Mouse (Mus musculus) hematopoietic stem cell, adult 5-6 weeks (primary cell): ENCODE measurements around the gene Tctex1d1. TPM values are rescaled to one million over a fixed set of nuclear protein-coding genes. Genes with fewer than 3 reads are reported as not detected.

ENCODE experiments used
- ATAC-seq, 2 experiments: fragments of 125-278 bp in 1 of 2; replicated peaks in 1 of 2; 2 replicates each; pipeline ENCODE4 v1.8.0; 2016 to 2017; ENCODE audit warnings: inconsistent platforms in 2 of 2, mild to moderate bottlenecking in 2 of 2, moderate number of reproducible peaks in 2 of 2, low read depth in 1 of 2, moderate TSS enrichment in 1 of 2; ENCODE audit not compliant: low FRiP score in 2 of 2, poor library complexity in 2 of 2, severe bottlenecking in 2 of 2, insufficient read depth in 1 of 2, low TSS enrichment in 1 of 2
- total RNA-seq: library from RNA; stranded (forward); fragments of 172-1452, 232-1000 nt; gene quantifications from 2 replicates; pipeline ENCODE4 v1.2.3, GENCODE M21; 2017

Gene Tctex1d1
- total RNA-seq: 2.9 TPM in 1 of 2 replicates, not detected in the other

GRCm38 (mm10) chr4:102978440-102978839 lies at the start of gene Tctex1d1:
Gene Tctex1d1 (plus strand): TSS chr4:102978606.
- peak; percentile 42 to 56; a peak in 3 of 4 replicates for ATAC-seq

DNA sequence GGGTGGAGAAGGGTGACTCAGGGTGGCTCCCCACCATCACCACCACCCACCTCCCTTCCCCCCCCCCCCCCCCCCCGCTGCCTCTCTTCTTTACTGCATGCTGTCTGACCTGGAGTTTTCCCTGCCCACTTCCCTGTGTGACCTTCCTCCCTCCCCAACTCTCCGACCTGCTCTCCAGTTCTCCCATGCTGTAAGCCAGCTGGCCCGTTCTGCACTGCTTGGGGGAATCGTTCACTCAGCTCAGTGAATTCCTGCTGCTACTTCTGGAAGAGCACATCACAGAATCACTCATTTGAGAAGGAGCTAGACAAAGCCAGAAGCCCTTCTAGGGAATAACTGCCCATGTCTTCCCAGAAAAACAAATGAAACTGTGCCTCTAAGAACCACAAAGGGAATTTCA lies 48.9 kb upstream of the Tctex1d1 start:
- no peak for ATAC-seq

GRCm38 (mm10) chr4:102930679-102931078 lies 47.7 kb upstream of the Tctex1d1 start:
- ATAC-seq: peak; percentile 90 to 97

DNA sequence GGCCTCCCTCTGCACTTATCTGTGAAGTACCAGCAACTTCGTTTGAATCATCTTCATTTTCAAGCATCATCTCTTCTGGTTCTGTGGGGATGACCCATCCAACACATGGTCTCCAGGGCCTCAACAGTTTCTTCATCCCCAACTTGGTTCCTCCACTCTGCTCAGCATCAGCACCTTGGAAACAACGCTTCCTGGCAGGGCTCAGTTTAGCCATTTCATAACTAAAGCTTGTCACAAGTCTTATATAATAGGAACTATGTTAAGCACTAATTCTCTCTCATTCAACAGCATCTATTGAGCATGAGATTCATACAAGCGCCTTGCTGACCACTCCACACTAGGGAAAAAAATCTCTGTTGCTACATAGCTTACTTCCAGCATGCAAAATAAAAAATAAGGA lies 38.1 kb upstream of the Tctex1d1 start:
- ATAC-seq: no peak

GRCm38 (mm10) chr4:102940738-102941137 lies 37.7 kb upstream of the Tctex1d1 start:
- no peak for ATAC-seq

DNA sequence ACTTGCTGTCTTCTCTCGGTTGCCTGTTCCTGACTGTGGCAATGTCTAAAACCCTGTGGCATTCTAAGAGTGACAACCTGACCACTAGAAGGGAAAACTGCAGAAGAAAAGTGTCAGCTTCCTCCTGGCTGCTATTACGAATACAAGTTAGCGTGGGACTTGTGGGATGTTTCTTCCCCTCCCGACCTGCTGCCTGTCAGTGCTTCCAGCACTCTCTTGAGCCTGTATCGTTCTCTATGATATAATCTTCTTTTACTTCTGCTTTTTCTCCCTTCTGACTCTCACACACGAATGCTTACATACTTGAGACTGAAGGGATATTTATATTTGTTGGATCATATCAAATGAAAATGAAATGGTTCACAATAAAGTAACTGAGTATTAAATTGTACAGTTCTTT lies 34.1 kb upstream of the Tctex1d1 start:
- ATAC-seq: peak; percentile 98 to 99

- no peak for ATAC-seq
Observed at GRCm38 (mm10) chr4:102952476-102952875, 25.9 kb upstream of the Tctex1d1 start.

- ATAC-seq: peak; percentile 79 to 87
Observed at GRCm38 (mm10) chr4:102955294-102955956, 23.0 kb upstream of the Tctex1d1 start.

- no peak for ATAC-seq
Observed at GRCm38 (mm10) chr4:102959409-102959808, 19.0 kb upstream of the Tctex1d1 start.

DNA sequence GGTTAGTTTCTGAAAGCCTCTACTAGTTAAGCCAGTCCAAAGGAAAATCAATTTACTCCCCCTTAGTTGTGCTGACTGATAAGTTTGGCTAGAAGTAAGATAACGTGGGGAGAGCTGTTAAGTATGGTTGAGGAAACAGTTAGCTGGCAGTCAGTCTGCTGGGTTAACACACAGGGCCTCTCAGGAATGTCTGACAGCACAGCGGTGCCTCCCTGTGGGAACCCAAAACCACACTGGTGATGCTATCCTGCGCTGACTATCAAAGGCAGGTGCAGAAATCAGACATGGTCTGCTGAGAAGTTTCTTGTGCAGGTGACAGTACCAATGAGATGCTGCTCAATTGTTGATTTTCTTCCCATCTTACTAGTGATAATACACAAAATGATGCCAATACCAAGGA lies 14.2 kb upstream of the Tctex1d1 start:
- ATAC-seq: peak in 1 of 2 experiments; percentile 56; a peak in 1 of 4 replicates

DNA sequence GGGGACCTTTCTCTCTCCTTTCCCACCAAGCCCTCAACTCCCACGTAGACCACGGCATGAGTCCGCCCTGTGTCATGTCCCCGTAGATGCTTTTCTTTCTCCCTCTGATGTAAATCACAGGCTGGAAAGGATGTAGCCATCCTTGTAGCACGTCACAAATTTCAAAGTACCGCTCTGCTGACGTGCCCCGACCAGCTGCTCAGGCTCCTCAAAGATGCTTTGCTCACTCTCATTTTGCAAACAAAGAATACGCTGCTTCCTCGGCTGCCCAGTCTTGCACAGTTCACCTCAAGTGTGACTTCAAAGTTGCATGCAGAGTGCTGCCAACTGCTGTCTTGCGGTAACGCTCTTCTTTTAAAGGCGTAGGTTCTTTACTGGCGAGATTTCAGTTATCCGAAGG lies 10.6 kb upstream of the Tctex1d1 start:
- no peak for ATAC-seq

- ATAC-seq: no peak
Observed at GRCm38 (mm10) chr4:102969599-102969998, 8.8 kb upstream of the Tctex1d1 start.

DNA sequence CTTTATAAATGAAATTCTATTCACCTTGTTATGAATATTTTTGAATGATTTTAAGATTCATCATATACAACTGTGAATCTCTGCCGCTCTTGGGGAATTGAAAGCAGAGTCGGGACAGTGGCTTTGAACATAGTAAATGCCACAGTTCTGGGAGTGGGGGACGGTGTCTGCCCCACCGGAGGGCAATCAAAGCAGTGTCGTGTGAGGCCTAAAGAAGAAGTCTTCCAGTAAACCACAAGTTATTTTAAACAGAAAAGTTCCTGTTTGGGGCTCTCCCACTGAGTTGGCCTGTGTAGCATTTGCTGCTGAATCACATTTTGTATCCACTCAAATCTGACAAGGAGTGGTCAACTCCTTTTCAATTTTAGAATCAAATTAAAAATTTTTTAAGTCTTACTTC lies 7.2 kb upstream of the Tctex1d1 start:
- peak; percentile 32 to 73; a peak in 2 of 4 replicates for ATAC-seq

DNA sequence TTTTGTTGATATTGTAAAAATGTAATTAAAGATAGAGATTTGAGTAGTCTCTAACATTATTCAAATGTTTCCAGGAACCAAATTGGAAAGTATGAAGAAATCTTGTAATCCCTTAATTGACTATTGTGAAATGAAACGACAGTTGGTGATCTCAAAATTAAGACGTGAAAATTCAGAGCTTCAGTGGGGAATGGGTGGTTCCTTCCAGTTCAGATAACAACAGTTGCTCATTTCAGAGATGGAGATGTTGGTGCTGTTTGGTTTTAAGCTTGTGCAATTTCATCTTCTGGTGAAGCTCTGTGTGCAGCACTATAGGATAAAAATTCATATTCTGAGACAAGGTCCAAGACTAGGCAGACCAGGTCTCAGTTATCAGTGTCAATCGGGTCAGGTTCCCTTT lies 6.3 kb upstream of the Tctex1d1 start:
- no peak for ATAC-seq

DNA sequence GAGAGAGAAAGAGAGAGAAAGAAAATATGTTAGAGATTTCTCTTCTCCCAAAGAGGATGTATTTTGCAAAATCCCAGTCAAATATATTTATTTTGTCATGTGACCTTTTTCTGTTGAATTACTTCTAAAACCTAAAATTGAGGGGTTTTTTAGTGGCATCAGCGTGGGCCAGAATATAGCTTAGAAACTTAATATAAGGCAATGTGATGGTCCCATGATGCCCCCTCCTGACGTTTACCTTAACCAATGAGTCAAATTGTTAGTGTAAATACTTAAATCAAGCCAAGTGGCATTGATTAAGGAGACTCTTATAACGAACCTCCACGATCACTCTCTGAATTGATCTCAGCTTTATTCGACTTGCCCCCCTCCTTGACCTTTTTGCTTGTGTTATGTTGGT lies 4.2 kb upstream of the Tctex1d1 start:
- no peak for ATAC-seq

- no peak for ATAC-seq
Observed at GRCm38 (mm10) chr4:102976290-102977275, 1.8 kb upstream of the Tctex1d1 start.

GRCm38 (mm10) chr4:102977778-102978321 lies 556 bp upstream of the Tctex1d1 start:
- no peak for ATAC-seq

GRCm38 (mm10) chr4:102979385-102979784 lies 979 bp downstream of the Tctex1d1 start:
- ATAC-seq: peak; percentile 64 to 85; a peak in 3 of 4 replicates
